Mouse (Mus musculus): ENCODE measurements around the gene Fxyd3.

- TF ChIP-seq POLR2A (IDR thresholded peaks at IDR 0.05; ENCODE audit: extremely low read depth, insufficient read depth, low read length) = no peak
- no peak for TF ChIP-seq CTCF (IDR thresholded peaks at IDR 0.05; ENCODE audit: low read depth, low read length)
Observed at GRCm38 (mm10) chr7:31087262-31087661, 10.8 kb upstream of the Fxyd3 start.

All from liver, adult 2 months (tissue).